Mouse (Mus musculus) neural tube, embryonic 15.5 days (tissue): ENCODE measurements around the gene Snx20. TPM values are rescaled to one million over a fixed set of nuclear protein-coding genes. Genes with fewer than 3 reads are reported as not detected.

Experiments used
- ATAC-seq: fragments of 200-750 bp; cut with Nextera tagmentation; 2 replicates; pipeline ENCODE4 v1.8.0; 2017; ENCODE audit warnings: mild to moderate bottlenecking, moderate TSS enrichment, moderate library complexity; ENCODE audit not compliant: low FRiP score
- H3K27ac ChIP-seq: fragments of 300-500 bp; sonication (generic); replicated peaks from 2 replicates; pipeline ENCODE4 v1.5.1; 2015; ENCODE audit warnings: mild to moderate bottlenecking, inconsistent platforms
- H3K27me3 ChIP-seq: fragments of 300-500 bp; sonication (generic); replicated peaks from 2 replicates; pipeline ENCODE4 v1.6.1; 2015; ENCODE audit warnings: inconsistent platforms
- H3K36me3 ChIP-seq: fragments of 300-500 bp; sonication (generic); 2 replicates; pipeline ENCODE4 v1.6.1; 2015; ENCODE audit warnings: inconsistent platforms
- H3K4me1 ChIP-seq: fragments of 300-500 bp; sonication (generic); 2 replicates; pipeline ENCODE4 v1.6.1; 2015; ENCODE audit warnings: inconsistent platforms
- H3K4me2 ChIP-seq: fragments of 300-500 bp; sonication (generic); 2 replicates; pipeline ENCODE4 v1.6.1; 2015; ENCODE audit warnings: inconsistent platforms, mild to moderate bottlenecking, moderate library complexity
- H3K4me3 ChIP-seq: fragments of 300-500 bp; sonication (generic); replicated peaks from 2 replicates; pipeline ENCODE4 v1.5.1; 2015; ENCODE audit warnings: mild to moderate bottlenecking, inconsistent platforms
- H3K9ac ChIP-seq: fragments of 300-500 bp; sonication (generic); replicated peaks from 2 replicates; pipeline ENCODE4 v1.6.1; 2015; ENCODE audit warnings: mild to moderate bottlenecking, inconsistent platforms
- H3K9me3 ChIP-seq: fragments of 300-500 bp; sonication (generic); replicated peaks from 2 replicates; pipeline ENCODE4 v1.6.1; 2016; ENCODE audit warnings: inconsistent platforms
- WGBS: fragments of 180-500 bp; shearing (Covaris S2); methylation state at CpG from one replicate; pipeline ENCODE4 v1.1.7; 2015; ENCODE audit warnings: mixed read lengths; 5-methylcytosine and 5-hydroxymethylcytosine counted together
- polyA plus RNA-seq: library from polyadenylated mRNA; unstranded; fragments of >200 nt; fragmentation: Nextera tagmentation; extraction: Ambion mirVana; gene quantifications from 2 replicates; pipeline ENCODE4 v1.2.1, GENCODE M21; 2015

The Snx20 gene
- 1.2 and 2.4 TPM in 2 replicates for polyA plus RNA-seq

GRCm38 (mm10) chr8:88635474-88636397 is at the start of gene Snx20:
TSS of gene Snx20 (minus strand) at chr8:88636128.
- Histone ChIP-seq H3K4me1 (no peaks in the 10 kb centered on the region), H3K27ac (no peak within 1 kb of the TSS), H3K36me3 (no peaks in the 10 kb centered on the region), H3K4me3 (no peak within 1 kb of the TSS), H3K9me3 (no peaks in the 10 kb centered on the region), H3K27me3 (0 out of 2 replicates have a peak, but pooled peaks cover 3% of the 10 kb centered on the region), H3K4me2 (no peak within 1 kb of the TSS), H3K9ac (no peak within 1 kb of the TSS)
- ATAC-seq = no peak
- WGBS = 82% methylated on average over 14 of the region's 14 CpGs

- H3K27me3 ChIP-seq = no peaks in the 10 kb centered on the region
- no peaks in the 10 kb centered on the region for H3K36me3 ChIP-seq
- H3K4me1 ChIP-seq = no peaks in the 10 kb centered on the region
- no peak for ATAC-seq
- no peaks in the 10 kb centered on the region for H3K9me3 ChIP-seq
- no peak overlapping the region for H3K4me3 ChIP-seq
- H3K9ac ChIP-seq = no peak overlapping the region
- no peak overlapping the region for H3K27ac ChIP-seq
- 81% methylated on average over 7 of the region's 7 CpGs for whole genome bisulfite sequencing
- no peak overlapping the region for H3K4me2 ChIP-seq
Observed at GRCm38 (mm10) chr8:88683656-88684289, 47.8 kb upstream of the Snx20 start.

GRCm38 (mm10) chr8:88681046-88681445 is 45.1 kb upstream of the Snx20 start:
- 91% methylated on average over 8 of the region's 8 CpGs for WGBS
- Histone ChIP-seq H3K36me3 (no peaks in the 10 kb centered on the region), H3K9me3 (no peaks in the 10 kb centered on the region), H3K27me3 (no peaks in the 10 kb centered on the region), H3K4me1 (peaks cover 5% of the 10 kb centered on the region; the same call in 1 of the 2 replicates), H3K27ac (no peak overlapping the region), H3K4me2 (no peak overlapping the region), H3K9ac (no peak overlapping the region), H3K4me3 (no peak overlapping the region)
- ATAC-seq = no peak

- Histone ChIP-seq H3K4me3 (no peak overlapping the region), H3K9me3 (no peaks in the 10 kb centered on the region), H3K4me1 (peaks cover 5% of the 10 kb centered on the region; the same call in 1 of the 2 replicates), H3K4me2 (no peak overlapping the region), H3K9ac (no peak overlapping the region), H3K36me3 (no peaks in the 10 kb centered on the region), H3K27me3 (no peaks in the 10 kb centered on the region), H3K27ac (no peak overlapping the region)
- WGBS = 94% methylated on average over 2 of the region's 2 CpGs
- ATAC-seq = no peak
Observed at GRCm38 (mm10) chr8:88680566-88680965, 44.6 kb upstream of the Snx20 start.

GRCm38 (mm10) chr8:88677071-88677470 is 41.1 kb upstream of the Snx20 start:
- ATAC-seq = no peak
- no peak overlapping the region for H3K9ac ChIP-seq
- H3K4me3 ChIP-seq = no peak overlapping the region
- H3K27ac ChIP-seq = no peak overlapping the region
- peaks cover 5% of the 10 kb centered on the region; the same call in 1 of the 2 replicates for H3K4me1 ChIP-seq
- H3K27me3 ChIP-seq = no peaks in the 10 kb centered on the region
- no peaks in the 10 kb centered on the region for H3K9me3 ChIP-seq
- 66% methylated on average over 8 of the region's 8 CpGs for WGBS
- H3K36me3 ChIP-seq = no peaks in the 10 kb centered on the region
- H3K4me2 ChIP-seq = no peak overlapping the region

- no peaks in the 10 kb centered on the region for H3K27me3 ChIP-seq
- no peak for ATAC-seq
- H3K4me2 ChIP-seq = no peak overlapping the region
- H3K27ac ChIP-seq = no peak overlapping the region
- no peak overlapping the region for H3K4me3 ChIP-seq
- no peaks in the 10 kb centered on the region for H3K36me3 ChIP-seq
- no peak overlapping the region for H3K9ac ChIP-seq
- H3K9me3 ChIP-seq = no peaks in the 10 kb centered on the region
- whole genome bisulfite sequencing = 92% methylated on average over 12 of the region's 12 CpGs
- H3K4me1 ChIP-seq = peaks cover 5% of the 10 kb centered on the region; the same call in 1 of the 2 replicates
Observed at GRCm38 (mm10) chr8:88675372-88676165, 39.6 kb upstream of the Snx20 start.

GRCm38 (mm10) chr8:88673859-88674258 is 37.9 kb upstream of the Snx20 start:
- WGBS = 84% methylated on average over 5 of the region's 5 CpGs
- ATAC-seq = no peak
- H3K27me3 ChIP-seq = no peaks in the 10 kb centered on the region
- peaks cover 6% of the 10 kb centered on the region for H3K4me1 ChIP-seq
- no peaks in the 10 kb centered on the region for H3K9me3 ChIP-seq
- H3K4me2 ChIP-seq = no peak overlapping the region
- no peak overlapping the region for H3K27ac ChIP-seq
- H3K9ac ChIP-seq = no peak overlapping the region
- no peaks in the 10 kb centered on the region for H3K36me3 ChIP-seq
- no peak overlapping the region for H3K4me3 ChIP-seq

- Histone ChIP-seq H3K27ac (no peak overlapping the region), H3K36me3 (no peaks in the 10 kb centered on the region), H3K9me3 (no peaks in the 10 kb centered on the region), H3K4me2 (no peak overlapping the region), H3K4me3 (no peak overlapping the region), H3K9ac (no peak overlapping the region), H3K27me3 (no peaks in the 10 kb centered on the region), H3K4me1 (peaks cover 7% of the 10 kb centered on the region)
- no peak for ATAC-seq
- WGBS = 86% methylated on average over 10 of the region's 10 CpGs
Observed at GRCm38 (mm10) chr8:88671575-88671974, 35.6 kb upstream of the Snx20 start.

GRCm38 (mm10) chr8:88670782-88671181 is 34.9 kb upstream of the Snx20 start:
- Histone ChIP-seq H3K4me2 (no peak overlapping the region), H3K4me1 (peaks cover 7% of the 10 kb centered on the region), H3K27ac (no peak overlapping the region), H3K36me3 (no peaks in the 10 kb centered on the region), H3K9ac (no peak overlapping the region), H3K9me3 (no peaks in the 10 kb centered on the region), H3K27me3 (no peaks in the 10 kb centered on the region), H3K4me3 (no peak overlapping the region)
- no peak for ATAC-seq
- 64% methylated on average over 6 of the region's 6 CpGs for WGBS

- ATAC-seq = no peak
Observed at GRCm38 (mm10) chr8:88668400-88669086, 32.6 kb upstream of the Snx20 start.

GRCm38 (mm10) chr8:88666435-88666834 is 30.5 kb upstream of the Snx20 start:
- H3K4me3 ChIP-seq = no peak overlapping the region
- H3K4me1 ChIP-seq = peaks cover 12% of the 10 kb centered on the region
- no peaks in the 10 kb centered on the region for H3K9me3 ChIP-seq
- H3K27me3 ChIP-seq = no peaks in the 10 kb centered on the region
- 88% methylated on average over 1 of the region's 1 CpGs for WGBS
- ATAC-seq = no peak
- H3K4me2 ChIP-seq = no peak overlapping the region
- H3K9ac ChIP-seq = no peak overlapping the region
- H3K36me3 ChIP-seq = no peaks in the 10 kb centered on the region
- no peak overlapping the region for H3K27ac ChIP-seq

More at GRCm38 (mm10) chr8:88668400-88669086, 32.6 kb upstream of the Snx20 start:
- Histone ChIP-seq H3K9me3 (no peaks in the 10 kb centered on the region), H3K4me2 (no peak overlapping the region), H3K4me3 (no peak overlapping the region), H3K36me3 (no peaks in the 10 kb centered on the region), H3K27ac (peak overlapping the region; percentile 11; the same call in 1 of the 2 replicates), H3K9ac (no peak overlapping the region), H3K4me1 (peaks cover 12% of the 10 kb centered on the region), H3K27me3 (no peaks in the 10 kb centered on the region)
- WGBS = 57% methylated on average over 12 of the region's 14 CpGs
